Mouse (Mus musculus) central nervous system, embryonic 14 days (tissue): ENCODE measurements around the gene AB124611. TPM values are rescaled to one million over a fixed set of nuclear protein-coding genes. Genes with fewer than 3 reads are reported as not detected.

ENCODE experiments used
- polyA plus RNA-seq: library from polyadenylated mRNA; depleted of rRNA; stranded (reverse); fragments of >200 nt; gene quantifications from 2 replicates; pipeline ENCODE4 v1.2.3, GENCODE M21; 2012; rRNA removed

AB124611 gene
- polyA plus RNA-seq, result 1.2 and 1.5 TPM in 2 replicates

DNA sequence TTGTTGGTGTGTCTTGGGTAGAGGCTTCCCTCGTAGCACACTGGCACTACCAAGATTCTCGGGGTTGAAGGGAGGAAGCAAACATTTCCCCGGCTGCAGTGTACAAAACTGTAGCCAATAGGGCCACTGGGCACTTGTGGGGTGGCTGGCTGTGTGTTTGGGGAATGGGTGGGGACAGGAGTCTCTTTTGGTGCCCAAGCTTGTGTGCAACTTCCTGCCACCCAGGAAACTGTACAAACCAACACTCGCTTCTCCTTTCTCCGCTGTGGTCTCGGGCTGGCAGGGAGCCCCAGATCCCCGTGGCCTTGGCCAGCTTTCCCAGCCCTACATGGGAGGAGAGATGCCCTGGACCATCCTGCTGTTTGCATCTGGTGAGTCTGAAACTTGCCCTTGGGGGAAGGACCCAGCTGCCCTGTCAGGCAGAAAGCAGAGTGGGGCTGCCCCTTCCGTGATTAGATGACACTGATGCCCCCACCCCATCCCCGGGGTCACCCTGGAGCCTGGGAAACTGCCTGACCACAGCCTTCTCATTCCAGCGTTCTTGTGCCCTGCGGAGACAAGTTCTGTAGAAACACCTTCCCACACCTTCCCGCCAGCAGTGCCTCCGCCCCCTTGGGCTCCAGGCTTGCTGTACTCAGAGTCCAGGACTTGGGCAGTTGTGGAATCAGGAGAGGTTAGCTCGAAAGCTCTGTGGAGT, at the start of gene AB124611:
TSS of gene AB124611 (plus strand) at position 240 of the 697 bp plus-strand sequence.

DNA sequence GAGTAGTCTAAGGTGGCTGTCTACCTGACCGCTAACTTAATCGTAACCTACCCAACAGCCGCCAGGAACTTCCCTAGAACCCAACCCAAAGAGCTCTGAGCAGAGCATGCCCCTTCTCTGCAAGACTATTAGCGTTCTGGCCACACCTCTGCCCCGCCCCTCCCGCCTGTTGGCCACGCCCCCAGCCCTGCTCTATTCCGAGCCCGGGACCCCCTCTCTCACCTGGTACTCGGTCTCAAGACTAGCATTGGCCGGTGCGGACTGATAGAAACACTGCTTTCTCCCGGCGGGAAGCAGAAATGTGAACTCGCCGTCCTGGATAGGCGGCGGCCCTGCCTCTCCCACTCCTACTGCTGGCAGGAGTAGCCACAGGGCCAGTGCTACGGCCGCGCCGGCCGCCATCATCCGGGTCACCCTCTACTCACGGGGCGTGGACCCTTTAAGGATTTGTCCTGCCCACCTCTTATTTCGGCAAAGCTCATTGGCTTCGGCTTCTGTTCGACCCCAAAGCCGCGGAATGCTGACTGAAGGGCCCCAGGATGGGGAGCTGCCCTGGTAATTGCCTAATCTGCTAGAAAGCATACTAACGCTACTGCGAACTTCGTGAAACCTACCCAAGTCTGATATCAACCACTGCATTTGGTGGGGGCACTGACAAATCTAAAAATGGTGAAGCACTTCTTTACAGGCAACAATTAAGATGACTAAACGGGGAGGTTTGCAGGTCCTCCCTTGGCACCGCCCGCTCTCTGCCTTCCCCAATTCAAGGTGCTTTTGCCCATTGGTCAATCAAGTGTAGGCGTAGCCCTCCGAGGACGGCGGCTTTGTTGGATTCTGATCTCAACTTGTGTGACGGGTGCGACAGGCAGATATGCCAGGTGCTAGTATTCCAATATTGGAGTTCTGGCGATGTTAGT, 15.9 kb upstream of the AB124611 start, which contains the start of gene Tmed1:
TSS of gene Tmed1 (minus strand) at position 481 of the 917 bp plus-strand sequence.

DNA sequence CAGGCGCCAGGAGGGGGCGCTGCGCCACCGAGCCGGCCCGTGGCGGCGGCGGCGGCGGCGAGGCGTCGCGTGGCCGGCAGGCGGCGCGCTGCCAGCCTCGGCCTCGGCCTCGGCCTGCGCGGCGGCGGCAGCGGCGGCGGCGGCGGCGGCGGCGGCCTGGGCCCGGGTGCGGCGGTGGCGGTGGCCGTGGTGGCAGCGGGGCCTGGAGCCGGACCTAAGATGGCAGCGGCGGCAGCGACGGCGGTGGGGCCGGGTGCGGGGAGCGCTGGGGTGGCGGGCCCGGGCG, 20.8 kb downstream of the AB124611 start, which contains the start of gene Carm1:
TSS of gene Carm1 (plus strand) at position 106 of the 286 bp plus-strand sequence.

DNA sequence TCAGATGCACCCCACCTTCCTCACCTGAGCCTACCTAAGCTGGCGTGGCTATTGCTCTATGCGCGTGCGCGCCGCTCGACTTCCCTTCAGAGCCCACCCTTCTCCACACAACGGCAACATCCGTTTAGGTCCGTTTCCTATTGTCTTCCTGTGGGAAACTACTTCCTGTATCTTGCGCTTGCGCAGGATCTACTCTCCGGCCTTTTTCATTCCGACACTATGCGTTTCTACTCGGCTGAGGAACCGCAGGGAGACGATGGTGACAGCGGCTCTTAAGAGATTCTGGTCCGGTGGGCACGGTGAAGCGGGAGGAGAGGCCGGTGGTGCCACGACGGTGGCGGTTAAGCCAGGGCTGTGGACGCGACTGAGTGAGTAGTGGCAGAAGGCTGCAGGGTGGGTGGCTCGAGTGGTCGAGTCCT, 66.7 kb downstream of the AB124611 start, which contains the start of the genes Timm29 and Yipf2:
TSS of gene Timm29 (plus strand) at position 20 of the 419 bp plus-strand sequence.
TSS of gene Yipf2 (minus strand) at position 126 of the 419 bp plus-strand sequence.

Other genes with a start within 250 kb of the AB124611 start
- 44.7 and 45.6 TPM in 2 replicates for gene Kri1, start 238.2 kb upstream of the AB124611 start, polyA plus RNA-seq
- gene Cdkn2d, start 234.8 kb upstream of the AB124611 start, polyA plus RNA-seq, result 70.2 and 80.6 TPM in 2 replicates
- gene Ap1m2, start 213.8 kb upstream of the AB124611 start, polyA plus RNA-seq, result 1.2 and 5.0 TPM in 2 replicates
- 83.1 and 95.6 TPM in 2 replicates for gene Slc44a2, start 205.5 kb upstream of the AB124611 start, polyA plus RNA-seq
- 212 and 226 TPM in 2 replicates for gene Ilf3, start 158.3 kb upstream of the AB124611 start, polyA plus RNA-seq
- gene Qtrt1, start 114.3 kb upstream of the AB124611 start, polyA plus RNA-seq, result 89.1 and 94.3 TPM in 2 replicates
- 83.4 and 86.2 TPM in 2 replicates for gene Dnm2, start 101.3 kb upstream of the AB124611 start, polyA plus RNA-seq
- 40.7 and 50.4 TPM in 2 replicates for gene Tmed1, start 15.9 kb upstream of the AB124611 start, polyA plus RNA-seq
- 110 and 130 TPM in 2 replicates for gene Carm1, start 20.7 kb downstream of the AB124611 start, polyA plus RNA-seq
- 60.3 and 64.9 TPM in 2 replicates for gene Timm29, start 66.5 kb downstream of the AB124611 start, polyA plus RNA-seq
- 20.4 and 20.9 TPM in 2 replicates for gene Yipf2, start 66.7 kb downstream of the AB124611 start, polyA plus RNA-seq
- gene Smarca4, start 90.0 kb downstream of the AB124611 start, polyA plus RNA-seq, result 177 and 203 TPM in 2 replicates
- 21.9 and 22.8 TPM in 2 replicates for gene Ldlr, start 197.3 kb downstream of the AB124611 start, polyA plus RNA-seq
- 33.0 and 38.0 TPM in 2 replicates for gene Spc24, start 234.1 kb downstream of the AB124611 start, polyA plus RNA-seq